ENCODE assay signal across 9 mouse cellular contexts in the genomic region with DNA sequence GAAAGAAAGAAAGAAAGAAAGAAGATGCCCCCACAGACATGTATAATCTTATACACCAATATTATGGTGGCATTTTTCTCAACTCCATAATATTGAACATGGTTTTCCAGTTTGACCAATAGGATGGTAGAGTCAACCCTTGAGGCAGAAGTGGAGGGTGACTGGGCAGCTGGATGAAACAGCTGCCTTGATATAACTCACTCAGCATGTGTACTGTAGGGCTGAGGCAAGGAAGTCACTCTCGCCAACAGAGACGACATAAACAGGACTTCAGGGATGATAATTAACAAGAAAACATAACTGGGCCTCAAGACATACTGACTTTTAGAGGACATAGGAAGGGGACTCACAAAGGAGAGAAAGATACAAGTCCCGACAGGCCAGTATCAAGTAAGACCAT. TPM values are rescaled to one million over a fixed set of nuclear protein-coding genes. Genes with fewer than 3 reads are reported as not detected.
DNase-seq lines count a peak whose midpoint lies in the region; ATAC-seq and TF ChIP-seq lines count a peak whose summit lies in the region.
"Had no signal": no experiment of that assay in that cellular context is flagged by ENCODE, and none has a peak within 500 bp of the region (broad histone marks: within the 10 kb centered on the region; RNA-seq: fewer than 3 reads in every experiment).

No protein-coding gene starts in this region.

- peaks cover 28% of the 10 kb centered on the region for H3K79me3 ChIP-seq in C2C12 (ENCODE audit: low read depth)

- no peak for TF ChIP-seq EP300 in liver, embryonic 14.5 days (IDR thresholded peaks at IDR 0.05; ENCODE audit: low read depth)

- H3K79me2 ChIP-seq in C2C12 (ENCODE audit: control insufficient read depth, insufficient read depth): peaks cover 68% of the 10 kb centered on the region

- DNase-seq in heart, postnatal 4 days: no peak
- DNase-seq in liver, embryonic 14.5 days (ENCODE audit: low read depth in 3 of 3, low spot score in 3 of 3): no peak
- no peak for DNase-seq in adrenal gland, adult 18-20 months (ENCODE audit: low spot score in 2 of 2)
- no peak for DNase-seq in ovary, adult 18-20 months (ENCODE audit: low spot score)
- no peak for DNase-seq in gastrocnemius, postnatal 10 days
- DNase-seq: right cerebral cortex, postnatal 4 days had no signal

- no peak overlapping the region for H3K27ac ChIP-seq in heart, embryonic 11.5 days (ENCODE audit: low read depth, low read length)
- H3K27ac ChIP-seq in forebrain, embryonic 12.5 days: no peak overlapping the region
- H3K27ac ChIP-seq in liver, embryonic 14.5 days: no peak overlapping the region

- no peaks in the 10 kb centered on the region for H3K27me3 ChIP-seq in heart, embryonic 11.5 days (ENCODE audit: control insufficient read depth, insufficient read depth, low read length)
- H3K27me3 ChIP-seq in C2C12 (ENCODE audit: control insufficient read depth, insufficient read depth, insufficient read length): no peaks in the 10 kb centered on the region
- no peaks in the 10 kb centered on the region for H3K27me3 ChIP-seq in forebrain, embryonic 12.5 days
- no peaks in the 10 kb centered on the region for H3K27me3 ChIP-seq in liver, embryonic 14.5 days (ENCODE audit: control insufficient read depth, insufficient read depth, low read length)

- no peak for TF ChIP-seq CTCF in C2C12 (IDR thresholded peaks at IDR 0.05; ENCODE audit: control insufficient read depth, insufficient read depth, insufficient read length)
- TF ChIP-seq CTCF in liver, embryonic 14.5 days (IDR thresholded peaks at IDR 0.05; ENCODE audit: low read depth): no peak

- H3K9ac ChIP-seq in heart, embryonic 11.5 days (ENCODE audit: low read depth, low read length): peak overlapping the region; percentile 82
- H3K9ac ChIP-seq in forebrain, embryonic 12.5 days: peak overlapping the region; percentile 81
- peak overlapping the region; percentile 80 for H3K9ac ChIP-seq in liver, embryonic 14.5 days (replicated peaks)

- 22% methylated on average over 3 of the region's 3 CpGs for WGBS in heart, embryonic 11.5 days (ENCODE audit: insufficient replicate concordance)
- WGBS in forebrain, embryonic 12.5 days: 30% methylated on average over 3 of the region's 3 CpGs
- 6% methylated on average over 3 of the region's 3 CpGs for WGBS in liver, embryonic 14.5 days (ENCODE audit: insufficient replicate concordance)

- H3K9me3 ChIP-seq in heart, embryonic 11.5 days (replicated peaks; ENCODE audit: control insufficient read depth, low read length): no peaks in the 10 kb centered on the region
- H3K9me3 ChIP-seq in forebrain, embryonic 12.5 days: no peaks in the 10 kb centered on the region
- no peaks in the 10 kb centered on the region for H3K9me3 ChIP-seq in liver, embryonic 14.5 days (ENCODE audit: control insufficient read depth, low read length)

- H3K4me2 ChIP-seq in heart, embryonic 11.5 days: peak overlapping the region; percentile 70
- peak overlapping the region; percentile 79 for H3K4me2 ChIP-seq in forebrain, embryonic 12.5 days
- H3K4me2 ChIP-seq in liver, embryonic 14.5 days (ENCODE audit: low read depth): peak overlapping the region; percentile 80

- ATAC-seq in heart, embryonic 11.5 days (replicated peaks; ENCODE audit: insufficient number of reproducible peaks, low FRiP score, low TSS enrichment): no peak
- ATAC-seq in forebrain, embryonic 12.5 days (ENCODE audit: low FRiP score): no peak
- ATAC-seq in liver, embryonic 14.5 days (ENCODE audit: insufficient read depth): no peak

- peak overlapping the region; percentile 89 for H3K4me3 ChIP-seq in heart, embryonic 11.5 days (ENCODE audit: low read depth, low read length)
- peak overlapping the region; percentile 85 for H3K4me3 ChIP-seq in C2C12 (ENCODE audit: insufficient read depth, poor library complexity, severe bottlenecking)
- H3K4me3 ChIP-seq in forebrain, embryonic 12.5 days (replicated peaks): peak overlapping the region; percentile 90
- H3K4me3 ChIP-seq in liver, embryonic 14.5 days (ENCODE audit: insufficient read depth in 1 of 2, low read depth in 2 of 2, low read length in 2 of 2): peak overlapping the region; percentile 82 to 89

- H3K36me3 ChIP-seq in heart, embryonic 11.5 days (ENCODE audit: control insufficient read depth, insufficient read depth, low read length): peaks cover 15% of the 10 kb centered on the region
- H3K36me3 ChIP-seq in C2C12 (ENCODE audit: control insufficient read depth, insufficient read depth): peaks cover 32% of the 10 kb centered on the region
- H3K36me3 ChIP-seq in forebrain, embryonic 12.5 days (replicated peaks): peaks cover 34% of the 10 kb centered on the region
- H3K36me3 ChIP-seq in liver, embryonic 14.5 days (replicated peaks; ENCODE audit: control insufficient read depth, insufficient read depth, low read depth): peaks cover 3% of the 10 kb centered on the region

- H3K4me1 ChIP-seq in heart, embryonic 11.5 days (ENCODE audit: control insufficient read depth, insufficient read depth, low read length): peaks cover 12% of the 10 kb centered on the region
- peaks cover 16% of the 10 kb centered on the region for H3K4me1 ChIP-seq in forebrain, embryonic 12.5 days
- H3K4me1 ChIP-seq in liver, embryonic 14.5 days (replicated peaks; ENCODE audit: control insufficient read depth in 2 of 2, insufficient read depth in 2 of 2, low read length in 1 of 2): peaks cover 2 to 7% of the 10 kb centered on the region in 2 experiments; a peak in 3 of 4 replicates

- peak overlapping the region; percentile 46 for H3ac ChIP-seq in C2C12 (ENCODE audit: control insufficient read depth, insufficient read length, low read depth)

TF ChIP-seq in C2C12, 6 proteins besides CTCF, POLR2A, EP300 and RAD21:
- TF ChIP-seq MYOD1 (IDR thresholded peaks at IDR 0.05; ENCODE audit: control insufficient read depth, insufficient read length, low read depth) (no peak), CEBPB (IDR thresholded peaks at IDR 0.05; ENCODE audit: low read depth) (no peak), MYOG (IDR thresholded peaks at IDR 0.05; ENCODE audit: control insufficient read depth, extremely low read depth, insufficient read length) (no peak), MAX (IDR thresholded peaks at IDR 0.05) (no peak), FOSL1 (IDR thresholded peaks at IDR 0.05; ENCODE audit: insufficient read depth, low read length, poor library complexity, severe bottlenecking) (no peak), USF1 (IDR thresholded peaks at IDR 0.05; ENCODE audit: low read depth) (no peak)

RNA-seq across cellular contexts. Expression of gene Iqck, which starts 0.9 kb away (rescaled TPM):
- polyA plus RNA-seq in heart, embryonic 11.5 days (2014; fragmentation: Nextera tagmentation; extraction: Ambion mirVana): 1.00 and 1.2 TPM in 2 replicates
- under 1 TPM; 0.41 to 0.76 TPM for total RNA-seq in heart, postnatal 4 days (2021)
- 0.53 TPM for polyA plus RNA-seq in C2C12 (2012; fragmentation: generic; extraction: Trizol)
- 3.9 and 4.4 TPM in 2 replicates for polyA plus RNA-seq in forebrain, embryonic 12.5 days (2016; fragmentation: Nextera tagmentation; extraction: Ambion mirVana)
- 0.21 and 0.40 TPM in 2 replicates for polyA plus RNA-seq in liver, embryonic 14.5 days (2012; rRNA removed)
- 0.22 and 0.27 TPM in 2 replicates for polyA plus RNA-seq in liver, embryonic 14.5 days (2014; fragmentation: Nextera tagmentation; extraction: Ambion mirVana)
- total RNA-seq in adrenal gland, adult 18-20 months (2021): 10 to 100 TPM; 12.1 to 33.9 TPM
- under 1 TPM; 0.59 to 0.63 TPM for total RNA-seq in gastrocnemius, postnatal 10 days (2021)

RNA-seq across cellular contexts. Expression of gene Knop1, which starts 1.4 kb away (rescaled TPM):
- 65.1 and 78.1 TPM in 2 replicates for polyA plus RNA-seq in heart, embryonic 11.5 days (2014; fragmentation: Nextera tagmentation; extraction: Ambion mirVana)
- 10 to 100 TPM; 22.8 to 30.5 TPM for total RNA-seq in heart, postnatal 4 days (2021)
- 24.1 TPM for polyA plus RNA-seq in C2C12 (2012; fragmentation: generic; extraction: Trizol)
- 127 and 130 TPM in 2 replicates for polyA plus RNA-seq in forebrain, embryonic 12.5 days (2016; fragmentation: Nextera tagmentation; extraction: Ambion mirVana)
- polyA plus RNA-seq in liver, embryonic 14.5 days (2012; rRNA removed): 8.0 and 11.0 TPM in 2 replicates
- 32.0 and 34.8 TPM in 2 replicates for polyA plus RNA-seq in liver, embryonic 14.5 days (2014; fragmentation: Nextera tagmentation; extraction: Ambion mirVana)
- total RNA-seq in adrenal gland, adult 18-20 months (2021): 10 to 100 TPM; 45.1 to 78.7 TPM
- 10 to 100 TPM; 25.3 to 27.2 TPM for total RNA-seq in gastrocnemius, postnatal 10 days (2021)
